8 mouse cellular contexts compared by ENCODE assay signal in the genomic region with DNA sequence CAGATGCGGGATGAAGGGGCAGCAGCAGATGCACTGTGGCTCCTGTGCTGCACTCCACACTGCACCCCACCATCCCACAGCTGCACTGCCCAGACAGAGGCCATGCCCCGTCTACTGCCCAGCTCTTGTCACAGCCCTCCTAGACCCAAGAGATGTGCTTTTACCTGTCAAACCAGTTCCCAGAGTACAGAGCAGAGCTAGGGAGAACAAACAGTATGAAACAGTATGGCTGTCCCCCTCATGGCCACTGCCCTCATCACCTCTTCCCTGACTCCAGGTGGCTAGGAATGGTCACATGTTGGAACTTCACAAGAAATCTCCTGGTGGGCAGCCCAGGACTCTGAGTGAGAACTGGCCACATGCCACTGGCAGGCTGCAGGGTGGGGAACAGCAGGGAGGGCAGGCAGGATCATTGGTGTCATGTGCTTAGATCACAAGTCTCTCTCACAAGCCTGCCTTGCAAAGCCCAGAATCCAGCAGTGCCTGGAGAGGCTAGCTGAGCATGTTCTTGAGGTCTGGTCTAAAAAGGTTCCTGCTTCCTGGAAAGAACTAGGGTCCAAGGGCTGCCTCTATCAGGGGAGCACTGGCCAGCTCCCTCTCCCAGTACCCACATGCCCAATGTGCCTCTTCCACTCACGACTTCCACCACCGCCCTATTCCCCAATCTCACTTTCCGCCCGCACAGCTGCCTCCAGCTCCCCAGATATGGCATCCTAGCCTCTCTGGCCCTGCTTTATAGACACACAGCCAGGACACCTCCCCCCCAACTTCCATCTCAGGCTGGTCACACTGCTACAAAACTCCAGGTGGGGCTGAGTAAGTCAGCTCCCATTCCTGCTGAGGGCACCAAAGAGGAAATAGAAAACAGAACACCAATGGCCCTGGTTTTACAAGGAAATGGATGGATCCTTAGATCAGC. TPM values are rescaled to one million over a fixed set of nuclear protein-coding genes. Genes with fewer than 3 reads are reported as not detected.
A peak's percentile ranks its signal among the peaks of the same experiment; 100 is the strongest.
DNase-seq lines count a peak whose midpoint lies in the region; ATAC-seq lines count a peak whose summit lies in the region.

No protein-coding gene starts in this region.

- peaks cover 57% of the 10 kb centered on the region for H3K36me3 ChIP-seq in midbrain, embryonic 10.5 days
- no peaks in the 10 kb centered on the region for H3K36me3 ChIP-seq in midbrain, embryonic 16.5 days (ENCODE audit: control insufficient read depth, insufficient read depth, low read length)
- peaks cover 40% of the 10 kb centered on the region for H3K36me3 ChIP-seq in limb, embryonic 13.5 days
- H3K36me3 ChIP-seq in stomach, embryonic 16.5 days (ENCODE audit: control insufficient read depth, insufficient read depth, low read length), result no peaks in the 10 kb centered on the region

- WGBS in midbrain, embryonic 10.5 days, result 91% methylated on average over 6 of the region's 6 CpGs
- WGBS in midbrain, embryonic 16.5 days, result 96% methylated on average over 6 of the region's 6 CpGs
- 90% methylated on average over 6 of the region's 6 CpGs for WGBS in limb, embryonic 13.5 days
- WGBS in stomach, embryonic 16.5 days, result 80% methylated on average over 6 of the region's 6 CpGs

- peak overlapping the region; percentile 18; the same call in 1 of the 2 replicates for H3K4me3 ChIP-seq in midbrain, embryonic 10.5 days
- no peak overlapping the region for H3K4me3 ChIP-seq in midbrain, embryonic 16.5 days (ENCODE audit: low read depth, low read length)
- no peak overlapping the region for H3K4me3 ChIP-seq in limb, embryonic 13.5 days
- no peak overlapping the region for H3K4me3 ChIP-seq in stomach, embryonic 16.5 days (replicated peaks; ENCODE audit: low read length)

- H3K4me2 ChIP-seq in midbrain, embryonic 16.5 days (ENCODE audit: low read length), result no peak overlapping the region; the same call in 1 of the 2 replicates
- peak overlapping the region; percentile 99; the same call in 1 of the 2 replicates for H3K4me2 ChIP-seq in limb, embryonic 13.5 days (replicated peaks)
- H3K4me2 ChIP-seq in stomach, embryonic 16.5 days (ENCODE audit: low read depth, low read length), result no peak overlapping the region

- no peak overlapping the region for H3K9ac ChIP-seq in midbrain, embryonic 16.5 days (ENCODE audit: low read depth, low read length)
- peak overlapping the region; percentile 5 for H3K9ac ChIP-seq in limb, embryonic 13.5 days
- peak overlapping the region; percentile 43; the same call in 1 of the 2 replicates for H3K9ac ChIP-seq in stomach, embryonic 16.5 days (ENCODE audit: low read length)

- H3K27me3 ChIP-seq in midbrain, embryonic 10.5 days (ENCODE audit: low read depth, poor library complexity, severe bottlenecking), result no peaks in the 10 kb centered on the region
- no peaks in the 10 kb centered on the region for H3K27me3 ChIP-seq in midbrain, embryonic 16.5 days (ENCODE audit: control insufficient read depth, insufficient read depth, low read depth, low read length)
- H3K27me3 ChIP-seq in limb, embryonic 13.5 days, result no peaks in the 10 kb centered on the region
- no peaks in the 10 kb centered on the region for H3K27me3 ChIP-seq in stomach, embryonic 16.5 days (ENCODE audit: control insufficient read depth, insufficient read depth, low read length)

- H3K27ac ChIP-seq in midbrain, embryonic 10.5 days (replicated peaks), result no peak overlapping the region
- H3K27ac ChIP-seq in midbrain, embryonic 16.5 days (ENCODE audit: low read length), result no peak overlapping the region
- no peak overlapping the region for H3K27ac ChIP-seq in limb, embryonic 13.5 days
- peak overlapping the region; percentile 28 for H3K27ac ChIP-seq in stomach, embryonic 16.5 days (ENCODE audit: low read length)

- no peak for DNase-seq in frontal cortex, postnatal 14 days (ENCODE audit: low spot score in 2 of 2)
- DNase-seq in midbrain, embryonic 10.5 days (ENCODE audit: low spot score), result no peak
- no peak for DNase-seq in layer of hippocampus, postnatal 25 days (ENCODE audit: extremely low spot score in 1 of 2, low spot score in 1 of 2)

- H3K4me1 ChIP-seq in midbrain, embryonic 10.5 days, result peaks cover 39% of the 10 kb centered on the region
- peaks cover 40% of the 10 kb centered on the region for H3K4me1 ChIP-seq in midbrain, embryonic 16.5 days (ENCODE audit: control insufficient read depth, insufficient read depth, low read length)
- peaks cover 44% of the 10 kb centered on the region for H3K4me1 ChIP-seq in limb, embryonic 13.5 days
- H3K4me1 ChIP-seq in stomach, embryonic 16.5 days (ENCODE audit: control insufficient read depth, insufficient read depth, low read length), result peaks cover 44% of the 10 kb centered on the region

- H3K9me3 ChIP-seq in midbrain, embryonic 10.5 days (replicated peaks), result no peaks in the 10 kb centered on the region
- H3K9me3 ChIP-seq in midbrain, embryonic 16.5 days (replicated peaks; ENCODE audit: control insufficient read depth, low read length, poor library complexity, severe bottlenecking), result no peaks in the 10 kb centered on the region
- H3K9me3 ChIP-seq in limb, embryonic 13.5 days, result no peaks in the 10 kb centered on the region
- H3K9me3 ChIP-seq in stomach, embryonic 16.5 days (replicated peaks; ENCODE audit: control insufficient read depth, low read length), result no peaks in the 10 kb centered on the region

- ATAC-seq in frontal cortex, adult (ENCODE audit: low TSS enrichment), result peak; percentile 4; the same call in 1 of the 2 replicates
- no peak for ATAC-seq in midbrain, embryonic 16.5 days
- no peak for ATAC-seq in limb, embryonic 13.5 days (ENCODE audit: low FRiP score, low read depth)
- no peak for ATAC-seq in stomach, embryonic 16.5 days (ENCODE audit: insufficient read depth, low FRiP score)
- ATAC-seq in CD4-positive, CD25-positive, alpha-beta regulatory T cell, adult 4 months, result no peak

RNA-seq across cellular contexts. Expression of gene Ppp1r37, which starts 4.6 kb away (rescaled TPM):
- polyA plus RNA-seq in midbrain, embryonic 10.5 days (2016; fragmentation: Nextera tagmentation; extraction: Ambion mirVana), result 20.3 and 20.5 TPM in 2 replicates
- polyA plus RNA-seq in midbrain, embryonic 16.5 days (2015; fragmentation: Nextera tagmentation; extraction: Ambion mirVana), result 34.7 and 37.8 TPM in 2 replicates
- polyA plus RNA-seq in limb, embryonic 13.5 days (2015; fragmentation: Nextera tagmentation; extraction: Ambion mirVana), result 22.4 and 26.2 TPM in 2 replicates
- 19.1 and 20.4 TPM in 2 replicates for polyA plus RNA-seq in stomach, embryonic 16.5 days (2015; fragmentation: Nextera tagmentation; extraction: Ambion mirVana)
- 100 to 1,000 TPM; 103 to 112 TPM for total RNA-seq in layer of hippocampus, postnatal 25 days (2021)
- 1 to 10 TPM; 1.9 to 2.8 TPM for polyA plus RNA-seq in CD4-positive, CD25-positive, alpha-beta regulatory T cell, adult 4 months (2017; shearing (Covaris generic))

RNA-seq across cellular contexts. Expression of gene Zfp296, which starts 18.8 kb away (rescaled TPM):
- 0.10 and 0.22 TPM in 2 replicates for polyA plus RNA-seq in midbrain, embryonic 10.5 days (2016; fragmentation: Nextera tagmentation; extraction: Ambion mirVana)
- 0.11 and 0.14 TPM in 2 replicates for polyA plus RNA-seq in midbrain, embryonic 16.5 days (2015; fragmentation: Nextera tagmentation; extraction: Ambion mirVana)
- 0.36 and 0.73 TPM in 2 replicates for polyA plus RNA-seq in limb, embryonic 13.5 days (2015; fragmentation: Nextera tagmentation; extraction: Ambion mirVana)
- 2.8 and 3.7 TPM in 2 replicates for polyA plus RNA-seq in stomach, embryonic 16.5 days (2015; fragmentation: Nextera tagmentation; extraction: Ambion mirVana)
- 1 to 10 TPM in 1 of 2 experiments, under 1 TPM in 1; 0.30 to 1.0 TPM for total RNA-seq in layer of hippocampus, postnatal 25 days (2021)
- 1 to 10 TPM; 1.7 to 1.9 TPM for polyA plus RNA-seq in CD4-positive, CD25-positive, alpha-beta regulatory T cell, adult 4 months (2017; shearing (Covaris generic))

RNA-seq across cellular contexts. Expression of gene Gemin7, which starts 19.2 kb away (rescaled TPM):
- polyA plus RNA-seq in midbrain, embryonic 10.5 days (2016; fragmentation: Nextera tagmentation; extraction: Ambion mirVana), result 177 TPM in 2 replicates
- polyA plus RNA-seq in midbrain, embryonic 16.5 days (2015; fragmentation: Nextera tagmentation; extraction: Ambion mirVana), result 143 and 145 TPM in 2 replicates
- polyA plus RNA-seq in limb, embryonic 13.5 days (2015; fragmentation: Nextera tagmentation; extraction: Ambion mirVana), result 167 and 179 TPM in 2 replicates
- polyA plus RNA-seq in stomach, embryonic 16.5 days (2015; fragmentation: Nextera tagmentation; extraction: Ambion mirVana), result 141 and 153 TPM in 2 replicates
- total RNA-seq in layer of hippocampus, postnatal 25 days (2021), result 10 to 100 TPM; 38.0 to 40.7 TPM
- 100 to 1,000 TPM in 1 of 2 experiments, 10 to 100 TPM in 1; 91.0 to 100 TPM for polyA plus RNA-seq in CD4-positive, CD25-positive, alpha-beta regulatory T cell, adult 4 months (2017; shearing (Covaris generic))

RNA-seq across cellular contexts. Expression of gene Nkpd1, which starts 40.6 kb away (rescaled TPM):
- polyA plus RNA-seq in midbrain, embryonic 10.5 days (2016; fragmentation: Nextera tagmentation; extraction: Ambion mirVana), result 0.06 TPM in 2 replicates
- polyA plus RNA-seq in midbrain, embryonic 16.5 days (2015; fragmentation: Nextera tagmentation; extraction: Ambion mirVana), result 0.88 and 0.92 TPM in 2 replicates
- 0.10 and 0.11 TPM in 2 replicates for polyA plus RNA-seq in limb, embryonic 13.5 days (2015; fragmentation: Nextera tagmentation; extraction: Ambion mirVana)
- polyA plus RNA-seq in stomach, embryonic 16.5 days (2015; fragmentation: Nextera tagmentation; extraction: Ambion mirVana), result 1.8 and 3.3 TPM in 2 replicates
- total RNA-seq in layer of hippocampus, postnatal 25 days (2021), result under 1 TPM; 0.49 to 0.66 TPM
- not detected for polyA plus RNA-seq in CD4-positive, CD25-positive, alpha-beta regulatory T cell, adult 4 months (2017; shearing (Covaris generic))

RNA-seq across cellular contexts. Expression of gene Clasrp, which starts 46.0 kb away (rescaled TPM):
- 51.8 and 61.1 TPM in 2 replicates for polyA plus RNA-seq in midbrain, embryonic 10.5 days (2016; fragmentation: Nextera tagmentation; extraction: Ambion mirVana)
- polyA plus RNA-seq in midbrain, embryonic 16.5 days (2015; fragmentation: Nextera tagmentation; extraction: Ambion mirVana), result 58.6 TPM in 2 replicates
- polyA plus RNA-seq in limb, embryonic 13.5 days (2015; fragmentation: Nextera tagmentation; extraction: Ambion mirVana), result 62.2 and 64.6 TPM in 2 replicates
- 28.6 and 35.2 TPM in 2 replicates for polyA plus RNA-seq in stomach, embryonic 16.5 days (2015; fragmentation: Nextera tagmentation; extraction: Ambion mirVana)
- 10 to 100 TPM; 70.6 to 94.5 TPM for total RNA-seq in layer of hippocampus, postnatal 25 days (2021)
- 1 to 10 TPM; 9.0 to 9.4 TPM for polyA plus RNA-seq in CD4-positive, CD25-positive, alpha-beta regulatory T cell, adult 4 months (2017; shearing (Covaris generic))
